ENCODE assay signal across 27 mouse cellular contexts in genomic region chr9:56123613-56124012, GRCm38 (mm10). TPM values are rescaled to one million over a fixed set of nuclear protein-coding genes. Genes with fewer than 3 reads are reported as not detected.
DNase-seq lines count a peak whose midpoint lies in the region; ATAC-seq and TF ChIP-seq lines count a peak whose summit lies in the region.
"Had no signal": no experiment of that assay in that cellular context is flagged by ENCODE, and none has a peak within 500 bp of the region (broad histone marks: within the 10 kb centered on the region; RNA-seq: fewer than 3 reads in every experiment).

No protein-coding gene starts in this region.

- H3K9me3 ChIP-seq in midbrain, embryonic 13.5 days, result no peaks in the 10 kb centered on the region
- no peaks in the 10 kb centered on the region for H3K9me3 ChIP-seq in midbrain, postnatal 0 days (ENCODE audit: low read length)
- H3K9me3 ChIP-seq: heart, embryonic 12.5 days; hindbrain, embryonic 12.5 days; intestine, embryonic 15.5 days; limb, embryonic 12.5 days; liver, embryonic 15.5 days; neural tube, embryonic 15.5 days had no signal

- H3K4me2 ChIP-seq in midbrain, embryonic 13.5 days (replicated peaks), result no peak overlapping the region
- no peak overlapping the region for H3K4me2 ChIP-seq in midbrain, postnatal 0 days (ENCODE audit: low read depth, low read length, poor library complexity, severe bottlenecking)
- H3K4me2 ChIP-seq: heart, embryonic 12.5 days; hindbrain, embryonic 12.5 days; limb, embryonic 12.5 days; liver, embryonic 15.5 days; neural tube, embryonic 15.5 days had no signal

- no peaks in the 10 kb centered on the region for H3K27me3 ChIP-seq in midbrain, embryonic 13.5 days
- H3K27me3 ChIP-seq in midbrain, postnatal 0 days (ENCODE audit: insufficient read depth, low read length), result no peaks in the 10 kb centered on the region
- H3K27me3 ChIP-seq: CH12.LX; hindbrain, embryonic 12.5 days; intestine, embryonic 15.5 days; limb, embryonic 12.5 days; liver, embryonic 15.5 days; neural tube, embryonic 15.5 days had no signal

- 82% methylated on average over 7 of the region's 7 CpGs for WGBS in midbrain, embryonic 13.5 days
- 83% methylated on average over 7 of the region's 7 CpGs for WGBS in midbrain, postnatal 0 days

- no peak for ATAC-seq in midbrain, embryonic 13.5 days
- no peak for ATAC-seq in midbrain, postnatal 0 days (ENCODE audit: low FRiP score)
- ATAC-seq: activated CD4-positive, CD25-positive, alpha-beta regulatory T cell, adult 4 months; hindbrain, postnatal 0 days had no signal

- H3K4me1 ChIP-seq in midbrain, embryonic 13.5 days (replicated peaks), result peaks cover 19% of the 10 kb centered on the region
- no peaks in the 10 kb centered on the region for H3K4me1 ChIP-seq in midbrain, postnatal 0 days (ENCODE audit: insufficient read depth, low read length)
- H3K4me1 ChIP-seq: liver, embryonic 15.5 days had no signal

- 0 out of 2 replicates have a peak overlapping the region, but pooled peaks have one; percentile 4 for H3K9ac ChIP-seq in midbrain, embryonic 13.5 days (replicated peaks)
- no peak overlapping the region for H3K9ac ChIP-seq in midbrain, postnatal 0 days (replicated peaks; ENCODE audit: low read length, poor library complexity, severe bottlenecking)
- H3K9ac ChIP-seq: hindbrain, embryonic 12.5 days; intestine, embryonic 15.5 days; liver, embryonic 15.5 days; lung, embryonic 14.5 days; neural tube, embryonic 15.5 days had no signal

- peak; percentile 1 for DNase-seq in adrenal gland, postnatal 14 days
- no peak for DNase-seq in adrenal gland, adult 2 months
- DNase-seq in gastrocnemius, adult 2 months, result peak; percentile 20
- no peak for DNase-seq in gastrocnemius, postnatal 25 days
- no peak for DNase-seq in midbrain, postnatal 0 days (ENCODE audit: low spot score)
- peak; percentile 74 to 81 for DNase-seq in cerebellum, postnatal 25 days
- DNase-seq in kidney, adult 9 months, result no peak
- DNase-seq: adrenal gland, adult 8-10 months; gastrocnemius, postnatal 14 days; heart, adult 11 months; heart, postnatal 36 days; layer of hippocampus, adult 9-11 months; lung, postnatal 14 days; right cerebral cortex, postnatal 14 days; thymus, postnatal 4 days had no signal

- H3K27ac ChIP-seq in gastrocnemius, adult 2 months, result no peak overlapping the region
- no peak overlapping the region for H3K27ac ChIP-seq in midbrain, embryonic 13.5 days
- H3K27ac ChIP-seq in midbrain, postnatal 0 days (ENCODE audit: low read depth, low read length), result no peak overlapping the region
- H3K27ac ChIP-seq: hindbrain, embryonic 12.5 days; hindbrain, postnatal 0 days; intestine, embryonic 15.5 days; liver, embryonic 15.5 days; neural tube, embryonic 15.5 days had no signal

- TF ChIP-seq CTCF in gastrocnemius, adult 2 months (IDR thresholded peaks at IDR 0.05), result no peak
- no peak for TF ChIP-seq CTCF in midbrain, postnatal 0 days (IDR thresholded peaks at IDR 0.05)

- no peak overlapping the region for H3K4me3 ChIP-seq in gastrocnemius, adult 2 months
- no peak overlapping the region for H3K4me3 ChIP-seq in midbrain, embryonic 13.5 days (replicated peaks)
- no peak overlapping the region for H3K4me3 ChIP-seq in midbrain, postnatal 0 days (ENCODE audit: low read depth, low read length)
- H3K4me3 ChIP-seq: erythroblast, embryonic 14.5 days; heart, embryonic 12.5 days; hindbrain, embryonic 12.5 days; intestine, embryonic 15.5 days; limb, embryonic 12.5 days; liver, embryonic 15.5 days; neural tube, embryonic 15.5 days had no signal

- intact Hi-C loops in gastrocnemius, adult 2 months (cut with DNase I), result no loop called here

- H3K36me3 ChIP-seq in midbrain, embryonic 13.5 days, result peaks cover 23% of the 10 kb centered on the region
- peaks cover 4% of the 10 kb centered on the region; the same call in 1 of the 2 replicates for H3K36me3 ChIP-seq in midbrain, postnatal 0 days (ENCODE audit: insufficient read depth, low read length)
- H3K36me3 ChIP-seq: liver, embryonic 15.5 days had no signal

RNA-seq across cellular contexts. Expression of gene Pstpip1, which starts 33.9 kb away (rescaled TPM):
- total RNA-seq in adrenal gland, postnatal 14 days (2021), result 1.3 and 8.9 TPM in 2 replicates
- 1 to 10 TPM; 1.2 to 2.1 TPM for total RNA-seq in adrenal gland, adult 2 months (2021)
- 2.0 and 3.1 TPM in 2 replicates for polyA plus RNA-seq in adrenal gland, adult 2 months (2012; rRNA removed)
- total RNA-seq in gastrocnemius, adult 2 months (2021), result 1 to 10 TPM in 1 of 2 experiments, under 1 TPM in 1; 0.77 to 1.1 TPM
- under 1 TPM; 0.67 to 0.96 TPM for total RNA-seq in gastrocnemius, postnatal 25 days (2021)
- 0.31 and 0.96 TPM in 2 replicates for polyA plus RNA-seq in midbrain, embryonic 13.5 days (2015; fragmentation: Nextera tagmentation; extraction: Ambion mirVana)
- total RNA-seq in midbrain, postnatal 0 days (2014; rRNA removed), result 0.44 and 1.7 TPM in 2 replicates
- polyA plus RNA-seq in midbrain, postnatal 0 days (2015; fragmentation: Nextera tagmentation; extraction: Ambion mirVana), result 0.70 and 0.75 TPM in 2 replicates

RNA-seq across cellular contexts. Expression of gene Tspan3, which starts 41.7 kb away (rescaled TPM):
- 121 and 122 TPM in 2 replicates for total RNA-seq in adrenal gland, postnatal 14 days (2021)
- 100 to 1,000 TPM in 1 of 2 experiments, 10 to 100 TPM in 1; 80.4 to 133 TPM for total RNA-seq in adrenal gland, adult 2 months (2021)
- 158 and 160 TPM in 2 replicates for polyA plus RNA-seq in adrenal gland, adult 2 months (2012; rRNA removed)
- 100 to 1,000 TPM in 1 of 2 experiments, 10 to 100 TPM in 1; 86.1 to 122 TPM for total RNA-seq in gastrocnemius, adult 2 months (2021)
- total RNA-seq in gastrocnemius, postnatal 25 days (2021), result 100 to 1,000 TPM; 112 to 139 TPM
- 587 and 592 TPM in 2 replicates for polyA plus RNA-seq in midbrain, embryonic 13.5 days (2015; fragmentation: Nextera tagmentation; extraction: Ambion mirVana)
- 452 and 511 TPM in 2 replicates for total RNA-seq in midbrain, postnatal 0 days (2014; rRNA removed)
- polyA plus RNA-seq in midbrain, postnatal 0 days (2015; fragmentation: Nextera tagmentation; extraction: Ambion mirVana), result 674 and 710 TPM in 2 replicates

Comparison
In these comparisons a context has a peak if more than half of its experiments do, and no peak if none do; other contexts are left out.
1. DNase-seq: peak in adrenal gland, postnatal 14 days (single experiment), gastrocnemius, adult 2 months (single experiment) and cerebellum, postnatal 25 days (2 of 2); none in adrenal gland, adult 2 months (single experiment), gastrocnemius, postnatal 25 days (single experiment), midbrain, postnatal 0 days (single experiment) and kidney, adult 9 months (single experiment).